Mouse (Mus musculus): ENCODE measurements around the gene Gm28729. TPM values are rescaled to one million over a fixed set of nuclear protein-coding genes. Genes with fewer than 3 reads are reported as not detected.
A peak's percentile ranks its signal among the peaks of the same experiment; 100 is the strongest.
"Not testable (repeated sequence)": the region's sequence is repeated elsewhere in the genome, so short reads cannot be mapped to it uniquely, and the experiment has no call there.

Gene Gm28729
- polyA plus RNA-seq, 2 experiments, result 0.02 TPM; not detected in 1

DNA sequence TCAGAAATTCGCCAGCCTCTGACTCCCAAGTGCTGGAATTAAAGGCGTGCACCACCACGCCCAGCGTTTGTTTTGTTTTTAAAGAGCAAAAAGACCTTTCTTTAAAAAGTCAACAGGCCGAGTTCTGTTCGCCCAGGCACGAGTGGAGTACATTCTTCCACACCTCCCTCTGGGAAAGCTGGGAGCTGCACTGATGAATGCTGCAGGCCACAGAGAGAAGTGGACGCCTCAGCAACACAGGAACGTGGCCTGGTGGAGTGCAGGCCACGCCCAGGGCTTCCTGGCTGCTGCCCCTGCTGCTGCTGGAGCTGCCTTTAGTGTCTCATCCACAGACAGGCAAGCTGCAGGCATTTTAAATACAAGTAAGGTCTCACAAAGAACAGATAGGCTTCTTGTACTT is 13.9 kb upstream of the Gm28729 start:
- Histone ChIP-seq H3K4me3 (ENCODE audit: insufficient read depth in 1 of 2, low read depth in 2 of 2, low read length in 2 of 2) (no peak overlapping the region), H3K27ac (no peak overlapping the region), H3K27me3 (ENCODE audit: control insufficient read depth, insufficient read depth, low read length) (no peaks in the 10 kb centered on the region), H3K4me1 (replicated peaks; ENCODE audit: control insufficient read depth in 2 of 2, insufficient read depth in 2 of 2, low read length in 1 of 2) (peaks cover 0 to 10% of the 10 kb centered on the region in 2 experiments; a peak in 2 of 4 replicates), H3K9me3 (ENCODE audit: control insufficient read depth, low read length) (no peaks in the 10 kb centered on the region), H3K9ac (replicated peaks) (no peak overlapping the region), H3K36me3 (replicated peaks; ENCODE audit: control insufficient read depth, insufficient read depth, low read depth) (no peaks in the 10 kb centered on the region), H3K4me2 (ENCODE audit: low read depth) (no peak overlapping the region)
- no peak for ATAC-seq (ENCODE audit: insufficient read depth)
- 47% methylated on average over 10 of the region's 10 CpGs for WGBS (ENCODE audit: insufficient replicate concordance)
- DNase-seq (ENCODE audit: low read depth in 3 of 3, low spot score in 3 of 3), result no peak
- TF ChIP-seq EP300 (IDR thresholded peaks at IDR 0.05; ENCODE audit: low read depth), result no peak
- no peak for TF ChIP-seq CTCF (IDR thresholded peaks at IDR 0.05; ENCODE audit: low read depth)

- Histone ChIP-seq H3K9me3 (ENCODE audit: control insufficient read depth, low read length) (no peaks in the 10 kb centered on the region), H3K4me1 (replicated peaks; ENCODE audit: control insufficient read depth in 2 of 2, insufficient read depth in 2 of 2, low read length in 1 of 2) (peaks cover 0 to 7% of the 10 kb centered on the region in 2 experiments; a peak in 2 of 4 replicates), H3K27me3 (ENCODE audit: control insufficient read depth, insufficient read depth, low read length) (no peaks in the 10 kb centered on the region), H3K36me3 (replicated peaks; ENCODE audit: control insufficient read depth, insufficient read depth, low read depth) (no peaks in the 10 kb centered on the region), H3K27ac (no peak overlapping the region), H3K9ac (replicated peaks) (no peak overlapping the region), H3K4me3 (ENCODE audit: insufficient read depth in 1 of 2, low read depth in 2 of 2, low read length in 2 of 2) (no peak overlapping the region), H3K4me2 (ENCODE audit: low read depth) (no peak overlapping the region; the same call in 1 of the 2 replicates)
- no peak for DNase-seq (ENCODE audit: low read depth in 3 of 3, low spot score in 3 of 3)
- ATAC-seq (ENCODE audit: insufficient read depth), result no peak
- TF ChIP-seq CTCF (IDR thresholded peaks at IDR 0.05; ENCODE audit: low read depth), result no peak
- TF ChIP-seq EP300 (IDR thresholded peaks at IDR 0.05; ENCODE audit: low read depth), result no peak
- 82% methylated on average over 6 of the region's 6 CpGs for WGBS (ENCODE audit: insufficient replicate concordance)
Measured at GRCm38 (mm10) chr9:96537615-96537919, 12.5 kb upstream of the Gm28729 start.

DNA sequence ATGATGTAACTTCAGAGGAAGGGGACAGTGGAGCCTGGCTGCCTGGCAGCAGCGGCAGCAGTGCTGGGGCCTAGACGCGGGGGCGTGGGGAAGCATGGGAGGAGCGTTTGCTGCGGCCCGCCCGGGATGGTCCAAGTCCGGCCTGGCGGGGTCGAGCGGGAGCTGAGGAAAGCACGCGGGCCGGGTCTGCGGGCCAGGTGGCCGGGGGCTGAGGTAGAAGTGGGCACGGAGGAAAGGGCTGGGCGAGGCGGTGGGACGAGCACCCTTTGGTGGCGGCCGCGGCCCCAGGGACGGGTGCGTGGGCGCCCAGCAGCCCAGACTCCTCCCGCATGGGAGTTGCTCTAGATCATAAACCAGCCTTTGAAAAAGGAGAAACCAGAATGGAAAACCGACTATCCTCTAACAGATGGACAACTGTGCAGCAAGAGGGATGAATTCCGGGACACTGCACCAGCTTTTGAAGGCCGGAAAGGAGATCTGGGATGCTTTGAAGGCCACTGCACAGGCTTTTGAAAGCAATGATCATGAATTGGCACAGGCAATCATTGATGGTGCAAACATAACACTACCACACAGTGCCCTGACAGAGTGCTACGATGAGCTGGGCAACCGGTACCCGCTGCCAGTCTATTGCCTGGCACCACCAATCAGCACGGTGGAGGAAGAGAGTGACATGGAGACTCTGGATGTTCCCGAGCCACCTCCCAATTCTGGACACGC is 12.0 kb upstream of the Gm28729 start:
- Histone ChIP-seq H3K4me2 (ENCODE audit: low read depth) (peak overlapping the region; percentile 73), H3K9me3 (ENCODE audit: control insufficient read depth, low read length) (no peaks in the 10 kb centered on the region), H3K27ac (no peak overlapping the region), H3K4me3 (ENCODE audit: insufficient read depth in 1 of 2, low read depth in 2 of 2, low read length in 2 of 2) (peak overlapping the region; percentile 44 to 58), H3K9ac (replicated peaks) (peak overlapping the region; percentile 44), H3K27me3 (ENCODE audit: control insufficient read depth, insufficient read depth, low read length) (no peaks in the 10 kb centered on the region), H3K4me1 (replicated peaks; ENCODE audit: control insufficient read depth in 2 of 2, insufficient read depth in 2 of 2, low read length in 1 of 2) (peaks cover 0 to 7% of the 10 kb centered on the region in 2 experiments; a peak in 2 of 4 replicates), H3K36me3 (replicated peaks; ENCODE audit: control insufficient read depth, insufficient read depth, low read depth) (no peaks in the 10 kb centered on the region)
- WGBS (ENCODE audit: insufficient replicate concordance), result 26% methylated on average over 37 of the region's 37 CpGs
- ATAC-seq (ENCODE audit: insufficient read depth) (peak; percentile 78), DNase-seq (ENCODE audit: low read depth in 3 of 3, low spot score in 3 of 3) (peak in 2 of 3 experiments; percentile 18 to 42)
- TF ChIP-seq CTCF (IDR thresholded peaks at IDR 0.05; ENCODE audit: low read depth) (no peak), EP300 (IDR thresholded peaks at IDR 0.05; ENCODE audit: low read depth) (no peak)

- H3K27ac ChIP-seq; H3K4me2 ChIP-seq (ENCODE audit: low read depth); H3K4me3 ChIP-seq (ENCODE audit: insufficient read depth in 1 of 2, low read depth in 2 of 2, low read length in 2 of 2); DNase-seq (ENCODE audit: low read depth in 3 of 3, low spot score in 3 of 3); H3K9ac ChIP-seq (replicated peaks); H3K9me3 ChIP-seq (ENCODE audit: control insufficient read depth, low read length); H3K36me3 ChIP-seq (replicated peaks; ENCODE audit: control insufficient read depth, insufficient read depth, low read depth); H3K27me3 ChIP-seq (ENCODE audit: control insufficient read depth, insufficient read depth, low read length); H3K4me1 ChIP-seq (replicated peaks; ENCODE audit: control insufficient read depth in 2 of 2, insufficient read depth in 2 of 2, low read length in 1 of 2); ATAC-seq (ENCODE audit: insufficient read depth): not testable (repeated sequence)
- 52% methylated on average over 4 of the region's 4 CpGs for WGBS (ENCODE audit: insufficient replicate concordance)
Measured at GRCm38 (mm10) chr9:96536093-96536492, 11.0 kb upstream of the Gm28729 start.

- Histone ChIP-seq H3K9ac (replicated peaks) (no peak overlapping the region), H3K4me3 (ENCODE audit: insufficient read depth in 1 of 2, low read depth in 2 of 2, low read length in 2 of 2) (no peak overlapping the region), H3K4me1 (replicated peaks; ENCODE audit: control insufficient read depth in 2 of 2, insufficient read depth in 2 of 2, low read length in 1 of 2) (peaks cover 0 to 7% of the 10 kb centered on the region in 2 experiments; a peak in 2 of 4 replicates), H3K27ac (no peak overlapping the region), H3K9me3 (ENCODE audit: control insufficient read depth, low read length) (no peaks in the 10 kb centered on the region), H3K4me2 (ENCODE audit: low read depth) (no peak overlapping the region), H3K36me3 (replicated peaks; ENCODE audit: control insufficient read depth, insufficient read depth, low read depth) (no peaks in the 10 kb centered on the region), H3K27me3 (ENCODE audit: control insufficient read depth, insufficient read depth, low read length) (no peaks in the 10 kb centered on the region)
- DNase-seq (ENCODE audit: low read depth in 3 of 3, low spot score in 3 of 3), result no peak
- no peak for ATAC-seq (ENCODE audit: insufficient read depth)
- 70% methylated on average over 6 of the region's 6 CpGs for WGBS (ENCODE audit: insufficient replicate concordance)
- TF ChIP-seq EP300 (IDR thresholded peaks at IDR 0.05; ENCODE audit: low read depth), result no peak
- no peak for TF ChIP-seq CTCF (IDR thresholded peaks at IDR 0.05; ENCODE audit: low read depth)
Measured at GRCm38 (mm10) chr9:96535431-96535830, 10.4 kb upstream of the Gm28729 start.
